Mouse (Mus musculus): ENCODE results near the gene Mlh3. TPM values are rescaled to one million over a fixed set of nuclear protein-coding genes. Genes with fewer than 3 reads are reported as not detected.
"Not testable (repeated sequence)": the region's sequence is repeated elsewhere in the genome, so short reads cannot be mapped to it uniquely, and the experiment has no call there.

The Mlh3 gene
- polyA plus RNA-seq, 1 experiment from 2014 or later: 2.5 TPM

DNA sequence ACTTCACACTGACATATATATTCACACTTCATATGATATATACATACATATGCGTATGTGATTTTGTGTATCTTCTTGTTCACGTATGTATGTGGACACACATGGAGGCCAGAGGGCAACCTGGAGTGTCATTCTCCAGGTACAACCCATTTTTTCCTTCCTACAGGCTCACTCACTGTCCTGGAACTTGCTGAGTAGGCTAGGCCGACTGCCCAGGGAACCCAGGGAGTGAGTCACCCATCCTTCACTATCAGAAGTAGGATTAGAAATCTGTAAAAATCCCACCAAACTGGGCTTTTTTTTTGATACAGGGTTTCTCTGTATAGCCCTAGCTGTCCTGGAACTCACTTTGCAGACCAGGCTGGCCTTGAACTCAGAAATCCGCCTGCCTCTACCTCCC, 14.6 kb upstream of the Mlh3 start:
- no peak for TF ChIP-seq CTCF (IDR thresholded peaks at IDR 0.05; ENCODE audit: low read depth)
- no peak overlapping the region for H3K4me3 ChIP-seq (ENCODE audit: low read depth, low read length)
- no peak for ATAC-seq
- no peaks in the 10 kb centered on the region for H3K9me3 ChIP-seq (ENCODE audit: control insufficient read depth)
- H3K9ac ChIP-seq (ENCODE audit: low read depth, low read length): no peak overlapping the region
- H3K36me3 ChIP-seq (ENCODE audit: control insufficient read depth, insufficient read depth): no peaks in the 10 kb centered on the region
- WGBS: 86% methylated on average over 4 of the region's 4 CpGs
- no peaks in the 10 kb centered on the region for H3K4me1 ChIP-seq (replicated peaks; ENCODE audit: control insufficient read depth, insufficient read depth, low read length)
- H3K27me3 ChIP-seq (replicated peaks; ENCODE audit: control insufficient read depth, insufficient read depth, low read length): peaks cover 11% of the 10 kb centered on the region
- no peak overlapping the region for H3K4me2 ChIP-seq (replicated peaks; ENCODE audit: low read depth)
- no peak overlapping the region for H3K27ac ChIP-seq (ENCODE audit: low read depth, low read length)

DNA sequence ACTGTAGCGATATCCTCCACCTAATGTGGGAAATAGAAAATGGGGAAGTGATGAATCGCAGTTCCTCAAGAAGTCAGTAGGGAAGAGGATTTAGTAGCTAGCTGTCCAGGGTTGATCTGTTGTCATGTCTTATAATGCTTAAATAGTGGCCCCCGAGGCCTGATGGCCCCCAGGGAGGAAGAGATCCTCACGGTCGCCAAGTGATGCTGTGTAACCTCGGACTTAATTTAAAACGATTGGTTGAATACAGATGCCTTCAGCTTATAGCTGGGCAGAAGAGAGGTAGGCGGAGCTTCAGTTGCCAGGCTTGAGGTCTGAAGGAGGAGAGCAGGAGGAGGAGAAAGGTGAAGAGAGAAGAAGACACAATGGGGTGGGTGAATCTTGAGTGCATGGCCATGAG, 13.9 kb upstream of the Mlh3 start:
- no peak for TF ChIP-seq CTCF (IDR thresholded peaks at IDR 0.05; ENCODE audit: low read depth)
- no peak overlapping the region for H3K9ac ChIP-seq (ENCODE audit: low read depth, low read length)
- peaks cover 4% of the 10 kb centered on the region; the same call in 1 of the 2 replicates for H3K27me3 ChIP-seq (replicated peaks; ENCODE audit: control insufficient read depth, insufficient read depth, low read length)
- no peak overlapping the region for H3K4me2 ChIP-seq (replicated peaks; ENCODE audit: low read depth)
- no peaks in the 10 kb centered on the region for H3K9me3 ChIP-seq (ENCODE audit: control insufficient read depth)
- H3K27ac ChIP-seq (ENCODE audit: low read depth, low read length): no peak overlapping the region
- 70% methylated on average over 8 of the region's 8 CpGs for WGBS
- H3K36me3 ChIP-seq (ENCODE audit: control insufficient read depth, insufficient read depth): no peaks in the 10 kb centered on the region
- no peak overlapping the region for H3K4me3 ChIP-seq (ENCODE audit: low read depth, low read length)
- ATAC-seq: no peak
- no peaks in the 10 kb centered on the region for H3K4me1 ChIP-seq (replicated peaks; ENCODE audit: control insufficient read depth, insufficient read depth, low read length)

DNA sequence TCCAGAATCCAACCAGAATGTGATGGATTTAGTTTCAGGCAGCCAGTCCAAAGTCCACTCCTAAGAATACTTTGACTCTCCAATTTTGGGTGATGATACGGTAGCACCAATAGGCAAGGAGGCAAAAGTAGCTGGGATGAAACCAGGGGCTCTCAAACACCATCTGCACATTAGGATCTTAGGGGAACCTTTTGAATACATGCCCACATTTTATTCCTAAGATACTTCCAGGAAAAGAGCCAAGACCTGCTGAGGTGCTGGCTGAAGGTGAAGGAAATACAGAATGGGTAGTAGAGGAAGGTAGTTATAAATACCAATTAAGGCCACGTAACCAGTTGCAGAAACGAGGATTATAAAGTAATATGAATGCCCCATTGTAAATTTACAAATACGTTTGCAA, 11.4 kb upstream of the Mlh3 start:
- H3K27ac ChIP-seq (ENCODE audit: low read depth, low read length); H3K9me3 ChIP-seq (ENCODE audit: control insufficient read depth); H3K27me3 ChIP-seq (replicated peaks; ENCODE audit: control insufficient read depth, insufficient read depth, low read length); H3K4me2 ChIP-seq (replicated peaks; ENCODE audit: low read depth); H3K4me3 ChIP-seq (ENCODE audit: low read depth, low read length); H3K4me1 ChIP-seq (replicated peaks; ENCODE audit: control insufficient read depth, insufficient read depth, low read length); H3K36me3 ChIP-seq (ENCODE audit: control insufficient read depth, insufficient read depth); ATAC-seq; H3K9ac ChIP-seq (ENCODE audit: low read depth, low read length): not testable (repeated sequence)
- WGBS: 91% methylated on average over 1 of the region's 4 CpGs

DNA sequence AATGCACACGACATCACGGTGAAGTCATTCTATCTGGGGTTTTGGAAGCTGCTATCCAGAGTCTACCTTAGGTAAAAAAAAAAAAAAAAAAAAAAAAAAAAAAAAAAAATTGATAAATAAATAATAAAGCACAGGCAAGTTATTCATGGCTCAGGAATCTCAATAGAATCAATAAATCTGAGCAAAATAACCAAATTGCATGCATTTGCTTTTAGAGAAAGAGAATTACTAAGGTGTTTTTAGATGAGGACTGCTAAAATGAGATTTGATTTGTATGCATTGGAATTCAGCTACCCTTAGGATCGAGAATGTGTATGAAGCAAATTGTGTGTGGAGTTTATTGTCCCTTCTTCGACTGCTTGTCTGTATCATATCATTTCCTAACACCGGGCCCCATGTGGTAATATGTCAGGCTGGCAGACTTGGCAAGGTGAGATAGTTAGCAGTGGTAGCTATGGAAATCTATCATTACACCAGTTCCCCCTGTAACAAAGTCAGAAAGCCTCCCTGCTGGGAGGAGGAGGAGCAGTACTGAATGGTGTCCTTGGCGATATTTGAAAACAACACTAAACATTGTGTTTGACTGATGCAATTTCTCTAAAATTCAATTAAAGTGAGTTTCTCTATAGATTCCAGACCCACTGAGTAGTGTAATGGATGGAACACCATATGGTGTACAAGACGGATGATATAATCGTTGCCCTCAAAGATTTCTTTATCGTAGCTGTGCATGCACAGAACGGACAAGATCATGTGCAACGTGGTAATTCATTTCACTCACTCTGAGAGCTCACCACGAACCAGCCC, 10.6 kb upstream of the Mlh3 start:
- H3K27me3 ChIP-seq (replicated peaks; ENCODE audit: control insufficient read depth, insufficient read depth, low read length): no peaks in the 10 kb centered on the region
- no peak overlapping the region for H3K9ac ChIP-seq (ENCODE audit: low read depth, low read length)
- ATAC-seq: no peak
- H3K4me3 ChIP-seq (ENCODE audit: low read depth, low read length): peak overlapping the region; percentile 74
- no peaks in the 10 kb centered on the region for H3K9me3 ChIP-seq (ENCODE audit: control insufficient read depth)
- no peaks in the 10 kb centered on the region for H3K36me3 ChIP-seq (ENCODE audit: control insufficient read depth, insufficient read depth)
- TF ChIP-seq CTCF (IDR thresholded peaks at IDR 0.05; ENCODE audit: low read depth): no peak
- peak overlapping the region; percentile 91 for H3K4me2 ChIP-seq (replicated peaks; ENCODE audit: low read depth)
- H3K4me1 ChIP-seq (replicated peaks; ENCODE audit: control insufficient read depth, insufficient read depth, low read length): no peaks in the 10 kb centered on the region
- WGBS: 60% methylated on average over 12 of the region's 12 CpGs
- no peak overlapping the region for H3K27ac ChIP-seq (ENCODE audit: low read depth, low read length)

DNA sequence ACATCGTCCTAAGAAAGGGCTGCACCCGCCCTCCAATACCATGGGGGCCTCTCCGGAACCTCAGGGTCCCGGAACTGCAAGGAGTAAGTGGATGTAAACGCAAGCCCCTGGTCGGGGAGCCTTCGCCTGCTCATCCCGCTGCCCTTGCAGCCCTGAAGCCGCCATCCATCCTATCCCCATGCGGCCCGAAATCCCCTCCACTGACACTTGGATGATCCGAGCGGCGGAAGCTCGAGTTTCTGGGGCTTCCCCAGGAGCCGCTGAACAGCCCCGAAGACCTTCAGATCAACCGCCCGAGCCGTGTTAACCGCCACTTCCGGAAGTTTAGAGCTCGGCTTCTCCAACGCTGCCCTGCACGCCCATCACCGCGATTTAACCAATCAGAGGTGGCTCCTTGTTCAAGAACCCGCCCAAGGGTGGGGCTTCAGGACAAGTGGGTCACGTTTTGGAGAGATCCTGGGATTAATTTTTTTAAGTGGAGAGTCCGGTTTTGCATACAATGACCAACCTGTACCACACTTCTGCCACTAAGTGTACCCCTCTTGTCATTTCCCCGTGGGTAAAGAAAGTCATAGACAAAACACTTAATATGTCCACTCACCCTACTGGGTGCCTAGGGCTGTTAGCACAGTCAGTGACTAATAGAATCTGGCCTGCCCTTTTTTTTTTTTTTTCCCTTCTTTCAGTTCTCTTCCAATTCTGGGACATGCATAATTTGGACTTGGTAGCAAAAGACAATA, 9.9 kb upstream of the Mlh3 start:
- WGBS: under 1% methylated on average over 31 of the region's 31 CpGs
- Histone ChIP-seq H3K4me3 (ENCODE audit: low read depth, low read length) (peak overlapping the region; percentile 74), H3K4me2 (replicated peaks; ENCODE audit: low read depth) (peak overlapping the region; percentile 91), H3K27ac (ENCODE audit: low read depth, low read length) (peak overlapping the region; percentile 9; the same call in 1 of the 2 replicates), H3K9ac (ENCODE audit: low read depth, low read length) (peak overlapping the region; percentile 76), H3K36me3 (ENCODE audit: control insufficient read depth, insufficient read depth) (no peaks in the 10 kb centered on the region), H3K27me3 (replicated peaks; ENCODE audit: control insufficient read depth, insufficient read depth, low read length) (no peaks in the 10 kb centered on the region), H3K9me3 (ENCODE audit: control insufficient read depth) (no peaks in the 10 kb centered on the region), H3K4me1 (replicated peaks; ENCODE audit: control insufficient read depth, insufficient read depth, low read length) (no peaks in the 10 kb centered on the region)
- no peak for TF ChIP-seq CTCF (IDR thresholded peaks at IDR 0.05; ENCODE audit: low read depth)
- ATAC-seq: peak; percentile 95

DNA sequence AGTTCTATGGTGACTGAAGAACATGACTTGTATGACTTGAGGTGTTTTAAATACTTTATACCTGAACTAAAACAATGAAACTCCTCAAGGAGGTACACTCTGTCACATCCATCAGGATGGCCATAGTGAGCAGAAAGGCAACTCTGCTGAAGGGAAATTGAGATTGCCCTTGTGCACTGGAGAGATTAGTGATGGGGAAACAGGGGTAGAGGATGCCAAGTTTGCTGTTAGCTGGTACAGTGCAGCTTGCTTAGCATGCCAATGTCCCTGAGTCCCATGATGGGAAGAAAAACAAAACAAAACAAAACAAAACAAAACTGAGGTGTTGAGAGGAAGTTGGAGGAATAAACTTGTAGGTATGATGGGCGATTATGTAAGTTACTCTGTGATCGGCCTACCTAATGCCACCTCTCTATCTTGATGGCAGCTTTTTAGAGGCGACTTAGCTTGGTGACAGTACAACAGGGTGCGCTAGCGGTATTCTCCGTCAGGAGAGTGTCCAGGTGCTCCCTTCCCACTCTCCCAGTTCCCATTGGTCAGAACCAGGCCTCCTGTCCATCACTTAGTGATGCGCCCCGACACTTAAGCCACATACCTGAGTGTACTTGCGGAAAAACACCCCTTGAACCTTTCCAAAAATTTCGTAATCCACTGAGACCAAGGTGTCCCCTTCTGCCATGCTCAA, 9.1 kb upstream of the Mlh3 start:
- peak overlapping the region; percentile 91 for H3K4me2 ChIP-seq (replicated peaks; ENCODE audit: low read depth)
- H3K27ac ChIP-seq (ENCODE audit: low read depth, low read length): peak overlapping the region; percentile 9; the same call in 1 of the 2 replicates
- no peaks in the 10 kb centered on the region for H3K36me3 ChIP-seq (ENCODE audit: control insufficient read depth, insufficient read depth)
- no peak for TF ChIP-seq CTCF (IDR thresholded peaks at IDR 0.05; ENCODE audit: low read depth)
- H3K4me3 ChIP-seq (ENCODE audit: low read depth, low read length): peak overlapping the region; percentile 74
- no peaks in the 10 kb centered on the region for H3K4me1 ChIP-seq (replicated peaks; ENCODE audit: control insufficient read depth, insufficient read depth, low read length)
- H3K9me3 ChIP-seq (ENCODE audit: control insufficient read depth): no peaks in the 10 kb centered on the region
- no peak for ATAC-seq
- 6% methylated on average over 10 of the region's 10 CpGs for WGBS
- H3K9ac ChIP-seq (ENCODE audit: low read depth, low read length): peak overlapping the region; percentile 76
- no peaks in the 10 kb centered on the region for H3K27me3 ChIP-seq (replicated peaks; ENCODE audit: control insufficient read depth, insufficient read depth, low read length)
